Mouse (Mus musculus): ENCODE results near the gene Casp1.

Gene Casp1

DNA sequence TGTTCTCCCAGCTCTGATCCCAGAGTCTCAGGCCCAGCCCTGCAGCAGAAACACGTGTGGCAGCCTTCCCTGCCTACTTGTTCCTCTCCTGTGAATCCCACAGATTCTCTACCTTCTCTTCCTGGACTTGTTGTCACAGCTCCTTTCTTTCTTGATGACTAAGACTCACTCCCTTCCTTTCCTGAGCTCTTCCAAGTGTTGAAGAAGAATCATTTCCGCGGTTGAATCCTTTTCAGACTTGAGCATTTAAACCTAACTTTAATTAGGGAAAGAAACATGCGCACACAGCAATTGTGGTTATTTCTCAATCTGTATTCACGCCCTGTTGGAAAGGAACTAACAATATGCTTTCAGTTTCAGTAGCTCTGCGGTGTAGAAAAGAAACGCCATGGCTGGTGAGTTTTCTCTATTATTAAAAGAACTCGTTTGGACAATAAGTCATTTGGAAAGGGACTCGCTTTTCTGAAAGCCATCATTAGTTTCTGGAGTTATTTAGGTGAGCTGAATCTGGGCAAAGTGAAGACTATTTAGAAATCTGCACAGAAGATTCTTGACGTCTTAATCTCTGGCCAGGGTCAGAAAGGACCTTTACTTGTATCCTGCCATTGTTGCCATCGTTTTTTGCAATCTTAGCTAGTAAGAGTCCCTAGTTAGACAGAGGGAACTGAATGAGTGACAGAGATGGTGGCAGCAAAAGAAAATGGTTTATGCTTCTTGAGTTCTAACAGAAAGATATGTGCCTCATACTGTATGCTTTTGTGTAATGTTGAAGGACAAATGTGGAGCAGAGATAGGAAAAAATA, at the start of gene Casp1:
Gene Casp1, plus strand, starts transcription at position 189 of the 803 bp plus-strand sequence.
- no peak for DNase-seq (ENCODE audit: low spot score)

DNA sequence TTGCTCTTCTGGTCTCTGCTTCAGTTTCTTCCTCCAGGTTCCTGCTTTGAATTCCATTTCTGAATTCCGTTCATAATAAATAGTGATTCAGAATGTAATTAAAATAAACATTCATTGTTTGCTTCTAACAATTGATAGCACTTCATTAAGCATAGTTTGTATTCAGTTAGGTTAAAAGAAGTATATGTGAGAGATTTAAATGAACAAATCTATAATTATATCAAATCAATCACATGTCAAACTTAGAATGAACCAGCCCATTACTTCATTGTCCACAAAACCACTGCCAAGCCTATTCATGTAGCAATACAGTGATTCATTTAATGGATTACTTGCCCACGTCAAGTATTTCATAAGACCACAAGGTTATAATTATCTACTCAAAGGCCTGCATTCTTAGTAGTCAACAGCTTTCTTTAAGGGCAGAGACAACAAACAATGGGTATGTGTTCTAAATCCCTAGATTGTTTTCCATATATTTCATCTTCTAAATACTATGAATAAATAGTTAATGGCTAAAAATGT, 34.3 kb upstream of the Casp1 start:
- DNase-seq (ENCODE audit: low spot score) = no peak

DNA sequence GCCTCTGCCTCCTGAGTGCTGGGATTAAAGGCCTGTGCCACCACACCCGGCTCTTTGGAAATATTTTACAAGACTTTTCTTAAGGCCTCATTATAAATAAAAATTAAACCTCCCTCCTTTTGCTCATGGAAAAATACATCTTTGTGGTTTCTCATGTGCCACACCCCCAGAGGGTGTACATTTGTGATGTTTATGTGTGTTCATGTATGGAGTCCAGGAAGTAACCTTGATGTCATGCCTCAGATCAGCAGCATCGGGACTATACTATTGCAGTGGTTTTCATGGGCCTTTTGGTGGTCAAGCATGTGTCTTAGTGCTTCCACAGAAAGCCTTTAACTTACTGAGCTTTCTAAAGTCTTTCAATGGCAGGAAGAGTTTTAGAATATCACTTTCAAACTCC, 28.0 kb upstream of the Casp1 start:
- no peak for DNase-seq (ENCODE audit: low spot score)

DNA sequence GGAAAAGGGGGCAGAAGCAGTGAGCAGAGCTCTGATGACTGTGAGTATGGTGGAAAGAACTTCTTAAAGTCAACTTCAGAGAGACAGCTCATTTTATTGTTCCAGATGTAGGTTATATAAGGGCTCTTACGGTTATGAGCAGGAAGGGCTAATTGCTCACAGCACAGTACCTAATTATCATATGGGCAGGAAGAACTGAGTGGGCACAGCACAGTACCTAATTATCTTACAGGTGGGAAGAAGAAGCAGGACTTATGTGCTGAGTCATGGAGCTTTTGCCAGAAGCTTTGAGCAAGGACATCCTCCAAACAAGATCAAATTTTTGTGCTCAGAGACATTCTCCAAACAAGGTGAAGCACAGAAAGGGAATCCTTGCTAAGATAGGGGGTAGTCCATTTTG, 27.4 kb upstream of the Casp1 start:
- DNase-seq (ENCODE audit: low spot score) = no peak

DNA sequence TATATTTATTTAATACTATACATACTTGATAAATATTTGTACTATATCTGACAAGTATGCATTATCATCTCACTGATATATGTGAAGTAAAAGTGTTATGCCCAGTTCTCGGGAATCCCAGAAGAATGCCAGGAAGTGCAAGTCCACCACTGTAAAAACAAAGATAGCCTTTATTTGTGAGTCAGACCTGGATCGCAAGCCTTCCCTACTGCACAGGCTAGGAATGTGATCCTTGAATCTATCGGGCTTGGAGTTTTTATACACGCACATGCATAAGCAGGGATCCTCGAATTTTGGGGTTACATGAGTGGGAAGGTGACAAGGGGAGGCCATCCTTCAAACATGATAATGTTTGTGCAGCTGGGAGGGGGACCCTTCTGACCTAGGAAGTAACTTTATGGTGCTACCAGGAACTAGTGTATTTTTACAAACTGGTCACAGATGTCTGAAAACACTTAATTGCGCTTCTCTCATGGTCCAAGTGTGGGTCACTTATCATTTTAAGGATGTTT, 26.9 kb upstream of the Casp1 start:
- no peak for DNase-seq (ENCODE audit: low spot score)

DNA sequence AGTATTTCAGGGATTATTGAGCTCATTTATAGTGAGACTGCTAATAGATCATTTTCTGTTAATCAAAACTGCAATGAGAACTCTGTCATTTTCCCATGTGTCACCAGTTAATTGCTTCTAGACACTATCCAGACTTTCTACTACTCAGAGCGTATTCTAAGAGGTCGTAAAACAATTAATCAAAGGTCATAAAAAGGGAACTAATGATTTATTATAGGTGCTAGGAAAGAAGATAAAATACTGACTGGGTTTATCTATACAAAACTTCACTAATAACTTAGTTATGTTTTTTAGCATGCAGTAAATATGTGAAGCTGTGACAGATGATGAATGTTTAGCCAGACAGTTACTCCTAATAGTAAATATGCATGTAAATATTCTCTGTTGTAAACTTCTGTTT, 12.2 kb upstream of the Casp1 start:
- DNase-seq (ENCODE audit: low spot score) = no peak

DNA sequence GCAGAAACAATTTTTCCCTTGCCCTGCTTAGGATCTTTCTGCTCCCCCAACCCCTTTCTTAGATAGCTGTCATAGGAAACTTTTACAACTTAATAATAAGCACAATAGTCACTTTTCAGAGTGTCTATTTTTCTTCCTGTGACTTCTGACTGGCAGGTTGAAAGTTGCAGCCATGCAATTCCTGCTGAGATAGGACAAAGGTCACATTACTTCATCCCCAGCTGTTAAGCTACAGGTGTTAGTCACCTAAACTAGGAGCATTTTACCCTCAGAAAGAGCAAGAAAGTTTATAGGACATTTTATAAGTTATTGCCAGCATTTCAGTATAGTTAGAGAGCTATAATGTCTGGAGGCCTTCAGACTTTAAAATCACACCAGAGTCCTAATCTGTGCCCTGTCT, 11.7 kb upstream of the Casp1 start:
- DNase-seq (ENCODE audit: low spot score) = no peak

DNA sequence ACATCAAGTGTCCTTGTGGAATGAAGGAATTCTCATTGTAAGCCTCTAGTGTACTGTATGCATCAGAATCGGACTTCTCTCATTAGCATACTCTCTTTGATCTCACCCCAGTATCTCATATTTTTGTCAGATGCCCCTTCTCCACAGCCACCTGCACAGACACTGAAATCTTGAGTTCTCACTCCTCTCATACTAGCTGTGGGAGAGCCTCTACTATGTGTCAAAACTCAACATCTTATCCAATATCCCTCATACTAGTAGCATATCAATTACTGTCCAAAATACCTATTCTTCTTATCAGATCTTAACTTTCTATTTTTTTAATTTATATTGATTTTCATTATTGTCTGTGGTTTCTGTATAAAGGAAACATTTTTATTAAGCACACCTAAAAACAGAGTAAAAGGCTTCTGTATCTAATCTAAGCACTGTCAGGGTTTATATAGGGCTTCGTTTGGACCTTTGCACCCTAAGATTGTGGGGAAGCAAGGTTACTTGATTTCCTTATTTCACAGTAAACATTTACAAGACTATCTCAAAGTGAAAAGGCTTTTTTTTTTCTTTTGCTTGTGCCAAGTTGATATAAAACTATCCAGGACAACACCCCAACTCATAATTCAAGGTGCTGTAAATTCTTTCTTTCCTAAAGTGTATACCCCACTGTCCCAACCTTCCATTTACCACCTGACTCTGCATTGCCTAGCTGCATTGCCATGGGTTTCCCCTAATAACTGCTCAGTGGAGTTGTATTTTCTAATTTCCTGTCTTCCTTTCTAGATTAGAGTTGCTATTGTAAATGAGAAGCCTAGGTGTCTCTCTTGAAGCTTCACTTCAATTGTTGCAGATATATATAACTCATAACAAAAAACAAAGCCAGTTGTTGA, 1.7 kb upstream of the Casp1 start:
- DNase-seq (ENCODE audit: low spot score) = no peak

DNA sequence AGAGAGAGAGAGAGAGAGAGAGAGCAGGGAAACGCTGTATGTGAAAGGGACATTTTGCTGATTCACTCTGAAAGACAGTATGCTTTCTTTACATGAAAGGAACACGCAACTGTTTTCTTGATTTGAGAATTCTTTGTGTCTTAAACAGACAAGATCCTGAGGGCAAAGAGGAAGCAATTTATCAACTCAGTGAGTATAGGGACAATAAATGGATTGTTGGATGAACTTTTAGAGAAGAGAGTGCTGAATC, 740 bp downstream of the Casp1 start:
- no peak for DNase-seq (ENCODE audit: low spot score)

DNA sequence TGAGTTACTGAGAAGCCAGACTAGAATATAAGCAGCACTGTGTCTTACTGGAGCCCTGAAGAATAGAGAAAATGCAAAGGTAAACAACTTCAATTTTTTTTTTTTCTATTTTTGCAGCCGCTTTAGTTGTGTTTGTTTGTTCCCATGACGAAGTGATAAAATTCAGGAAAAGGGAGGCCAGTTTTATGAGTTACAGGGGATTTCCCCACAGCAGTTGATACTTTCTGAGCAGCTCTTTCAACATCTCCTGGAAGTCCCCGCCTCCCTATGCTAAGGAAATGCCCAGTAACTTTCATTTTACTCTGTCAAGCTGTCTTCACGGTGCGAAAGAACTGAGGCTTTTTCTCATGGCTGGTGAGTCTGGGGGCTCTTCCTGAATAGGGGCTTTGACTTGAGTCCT, 10.2 kb downstream of the Casp1 start, which contains the start of gene Casp4:
Gene Casp4, plus strand, starts transcription at position 268 of the 400 bp plus-strand sequence.
- DNase-seq (ENCODE audit: low spot score) = no peak

DNA sequence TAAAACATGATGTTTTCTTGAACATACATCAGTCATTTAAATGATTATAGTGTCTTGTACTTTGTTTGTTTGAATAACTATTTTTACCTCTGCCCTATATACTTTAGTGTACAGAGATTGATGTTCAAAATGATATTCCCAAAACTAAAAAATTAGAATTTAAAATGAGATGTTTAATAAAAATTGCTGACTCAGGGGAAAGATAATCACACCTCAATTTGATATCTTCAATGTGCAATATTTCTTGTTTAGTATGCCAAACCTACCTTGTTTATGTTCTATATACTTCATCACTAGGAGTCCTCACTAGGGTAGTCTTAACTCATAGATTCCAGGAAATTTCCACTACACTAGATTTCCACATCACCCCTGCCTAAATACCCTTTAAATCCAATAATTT, 11.8 kb downstream of the Casp1 start:
- no peak for DNase-seq (ENCODE audit: low spot score)

DNA sequence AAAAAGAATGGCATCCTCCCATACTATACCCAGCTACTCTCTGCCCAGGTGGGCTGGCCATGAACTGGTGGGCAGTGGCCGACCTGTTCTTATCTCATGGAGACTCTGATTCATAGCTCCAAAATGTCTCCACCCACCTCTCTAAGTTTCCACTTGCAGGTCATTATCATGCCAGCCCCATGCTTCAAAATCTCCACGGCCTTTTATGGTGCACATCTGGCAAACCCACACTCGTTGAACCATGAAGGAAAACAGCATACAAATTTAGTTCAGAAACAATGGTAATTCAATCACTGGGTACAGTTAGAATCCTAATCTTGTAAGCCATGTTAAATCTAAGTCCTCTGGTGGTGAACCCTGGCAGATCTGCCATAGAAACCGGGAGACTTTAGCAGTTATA, 13.1 kb downstream of the Casp1 start:
- DNase-seq (ENCODE audit: low spot score) = no peak

DNA sequence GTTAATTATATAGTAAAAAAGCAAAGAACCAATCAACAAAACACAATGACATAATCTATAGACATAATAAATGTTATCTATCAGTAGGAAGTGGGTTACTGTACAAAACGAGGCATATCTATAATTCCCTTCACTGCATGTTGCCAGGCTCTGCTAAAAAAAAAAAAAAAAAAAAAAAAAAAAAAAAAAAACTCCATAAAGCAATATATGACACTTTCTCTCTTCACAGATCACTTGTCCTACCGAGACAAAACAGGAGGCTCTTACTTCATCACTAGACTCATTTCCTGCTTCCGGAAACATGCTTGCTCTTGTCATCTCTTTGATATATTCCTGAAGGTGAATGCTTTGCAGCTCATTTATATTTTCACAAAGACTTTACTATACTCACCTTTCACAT, 29.9 kb downstream of the Casp1 start:
- DNase-seq (ENCODE audit: low spot score) = no peak

DNA sequence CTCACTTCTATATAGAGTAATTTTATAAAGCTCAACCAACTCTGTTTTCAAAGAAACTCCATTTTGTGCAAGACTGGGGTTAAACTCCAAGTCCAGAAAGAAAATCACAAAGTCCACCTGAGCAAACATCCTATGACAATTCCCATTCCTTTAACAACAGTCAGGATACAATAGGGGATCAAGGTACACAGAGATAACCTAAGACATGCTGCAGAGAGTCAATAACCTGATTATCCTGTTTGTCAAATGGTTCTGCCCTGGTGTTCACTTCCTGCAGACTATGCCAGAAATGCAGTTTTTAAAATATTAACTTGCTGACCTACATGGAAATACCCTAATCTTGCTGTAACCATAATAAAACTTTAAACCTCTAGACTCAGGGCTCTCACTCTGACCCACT, 34.1 kb downstream of the Casp1 start:
- no peak for DNase-seq (ENCODE audit: low spot score)

DNA sequence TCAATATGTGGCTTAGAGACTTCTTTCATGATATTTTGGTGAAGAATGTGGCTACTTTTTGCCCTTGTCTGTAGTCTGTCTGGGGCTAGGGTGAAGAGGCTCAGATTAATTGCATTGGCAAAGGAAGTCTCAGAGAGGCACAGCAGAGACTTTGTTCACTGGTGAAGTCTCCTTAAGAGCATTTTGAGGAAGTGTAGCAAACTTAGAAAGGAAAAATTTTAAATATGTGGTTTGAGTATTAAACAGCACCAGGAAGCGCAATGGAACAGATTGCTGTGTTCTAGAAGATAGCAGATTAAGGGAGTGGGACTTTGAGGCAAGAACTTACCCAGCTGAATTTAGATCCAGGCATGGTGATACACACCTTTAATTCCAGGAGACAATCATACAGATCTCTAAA, 35.1 kb downstream of the Casp1 start:
- DNase-seq (ENCODE audit: low spot score) = no peak

DNA sequence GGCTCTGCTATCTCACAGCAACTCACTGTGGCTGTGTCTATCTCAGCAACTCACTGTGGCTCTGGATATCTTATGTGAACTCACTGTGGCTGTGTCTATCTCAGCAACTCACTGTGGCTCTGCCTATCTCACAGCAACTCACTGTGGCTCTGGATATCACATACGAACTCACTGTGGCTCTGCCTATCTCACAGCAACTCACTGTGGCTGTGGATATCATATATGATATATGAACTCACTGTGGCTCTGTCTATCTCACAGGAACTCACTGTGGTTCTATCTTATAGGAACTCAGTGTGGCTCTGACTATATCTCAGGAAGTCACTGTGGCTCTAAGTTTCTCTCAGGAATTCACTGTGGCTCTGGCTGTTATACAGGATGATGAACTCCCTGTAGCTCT, 44.8 kb downstream of the Casp1 start:
- no peak for DNase-seq (ENCODE audit: low spot score)

DNA sequence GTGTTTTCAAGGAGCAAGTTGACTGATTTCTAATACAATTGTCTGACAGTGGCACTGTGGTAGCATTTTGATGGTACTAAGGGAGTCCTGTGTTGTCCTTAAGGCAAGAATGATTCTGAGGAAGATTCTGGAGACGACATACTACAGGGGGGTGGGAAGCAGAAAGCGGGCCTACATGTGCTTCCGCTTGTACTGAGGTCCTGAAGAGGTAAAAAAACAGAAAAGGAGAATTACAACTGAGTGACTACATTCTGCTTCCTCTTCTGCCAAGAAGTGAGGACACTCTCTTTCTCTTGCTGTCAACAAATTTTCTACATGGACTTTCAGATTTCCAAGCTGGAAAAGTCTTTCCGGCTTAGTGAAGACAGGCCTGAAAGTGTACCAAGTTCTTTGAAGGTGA, 45.8 kb downstream of the Casp1 start:
- DNase-seq (ENCODE audit: low spot score) = no peak

DNA sequence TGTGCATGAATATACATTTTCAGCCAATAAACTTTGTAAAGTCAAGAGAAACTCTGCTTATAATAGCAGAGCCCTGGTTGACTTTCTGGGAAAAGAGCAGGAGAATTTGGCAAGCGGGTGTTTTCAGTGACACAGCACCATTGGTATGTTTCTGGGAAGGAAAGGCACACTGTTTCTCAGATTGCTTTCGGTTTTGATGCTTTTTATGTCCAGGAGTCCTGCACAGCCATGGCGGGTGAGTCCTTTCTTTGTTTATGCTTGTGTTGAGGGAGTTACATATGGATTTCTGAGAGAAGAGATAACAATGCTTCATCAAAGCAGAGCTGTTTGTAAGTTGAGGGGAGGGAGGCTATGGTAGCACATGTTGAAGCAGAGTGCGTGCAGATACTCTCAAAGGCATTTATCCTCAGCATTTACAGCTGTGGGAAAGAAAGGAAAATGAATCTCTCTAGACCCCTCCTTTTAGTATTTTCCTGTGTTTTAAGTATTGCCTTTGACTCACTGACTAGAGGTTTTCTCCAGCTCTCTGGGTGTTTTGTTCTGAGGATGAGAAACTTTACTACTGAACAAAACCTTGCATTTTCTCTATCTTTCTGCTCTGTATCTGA, 47.1 kb downstream of the Casp1 start, which contains the start of gene Casp12:
Gene Casp12, plus strand, starts transcription at position 140 of the 608 bp plus-strand sequence.
- no peak for DNase-seq (ENCODE audit: low spot score)

DNA sequence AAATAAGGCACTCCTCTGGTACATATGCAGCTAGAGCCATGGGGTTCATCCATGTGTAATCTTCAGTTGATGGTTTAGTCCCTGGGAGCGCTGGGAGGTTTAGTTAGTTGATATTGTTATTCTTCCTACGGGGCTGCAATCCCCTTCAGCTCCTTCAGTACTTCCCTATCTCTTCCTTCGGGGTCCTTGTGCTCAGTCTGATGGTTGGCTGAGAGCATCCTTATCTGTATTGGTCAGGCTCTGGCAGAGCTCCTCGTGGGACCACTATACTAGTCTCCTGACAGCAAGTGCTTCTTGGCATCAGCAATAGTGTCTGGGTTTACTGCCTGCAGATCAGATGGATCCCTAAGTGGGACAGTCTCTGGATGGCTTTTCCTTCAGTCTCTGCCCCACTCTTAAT, 49.1 kb downstream of the Casp1 start:
- DNase-seq (ENCODE audit: low spot score) = no peak

DNA sequence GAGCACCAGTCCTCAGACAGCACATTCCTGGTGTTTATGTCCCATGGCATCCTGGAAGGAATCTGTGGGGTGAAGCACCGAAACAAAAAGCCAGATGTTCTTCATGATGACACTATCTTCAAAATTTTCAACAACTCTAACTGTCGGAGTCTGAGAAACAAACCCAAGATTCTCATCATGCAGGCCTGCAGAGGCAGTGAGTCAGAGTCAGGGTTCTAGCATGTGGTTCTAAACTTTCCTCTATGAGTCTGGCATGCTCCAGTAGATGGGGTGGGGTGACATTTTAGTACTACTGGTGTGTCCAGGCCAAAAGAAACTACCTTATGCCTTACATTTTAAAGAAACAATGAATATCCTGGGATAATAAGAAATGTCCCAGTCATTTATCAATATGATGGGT, 55.4 kb downstream of the Casp1 start:
- DNase-seq (ENCODE audit: low spot score) = no peak

DNA sequence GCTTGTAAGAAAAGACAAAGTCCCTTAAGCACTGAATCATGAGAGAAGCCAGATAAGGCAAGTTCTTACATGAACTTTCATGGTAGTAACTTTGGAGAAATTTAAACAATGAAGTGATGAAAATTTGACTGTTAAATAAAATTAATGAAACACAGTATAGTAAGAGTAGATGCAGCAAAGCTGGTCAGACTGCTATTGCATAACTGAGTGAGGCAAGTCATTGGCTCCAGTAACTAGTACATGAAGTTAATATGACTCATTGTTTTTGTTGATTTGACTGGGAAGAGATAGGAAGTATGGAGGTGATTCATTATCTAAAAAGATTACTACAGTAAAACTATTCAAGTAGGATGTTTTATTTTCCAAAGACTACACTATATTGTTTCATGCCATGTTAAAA, 58.5 kb downstream of the Casp1 start:
- DNase-seq (ENCODE audit: low spot score) = no peak
